ENCODE assay signal across 8 mouse cellular contexts in genomic region chr9:3531521-3531965, GRCm38 (mm10). TPM values are rescaled to one million over a fixed set of nuclear protein-coding genes. Genes with fewer than 3 reads are reported as not detected.
DNase-seq lines count a peak whose midpoint lies in the region; ATAC-seq lines count a peak whose summit lies in the region.

No protein-coding gene starts in this region.

- no peaks in the 10 kb centered on the region for H3K27me3 ChIP-seq in lung, embryonic 15.5 days
- no peaks in the 10 kb centered on the region for H3K27me3 ChIP-seq in embryonic facial prominence, embryonic 10.5 days (replicated peaks; ENCODE audit: low read depth, poor library complexity, severe bottlenecking)
- H3K27me3 ChIP-seq in hindbrain, embryonic 11.5 days (ENCODE audit: control insufficient read depth, insufficient read depth, low read length) = no peaks in the 10 kb centered on the region
- H3K27me3 ChIP-seq in neural tube, embryonic 13.5 days = no peaks in the 10 kb centered on the region

- peak overlapping the region; percentile 68; the same call in 1 of the 2 replicates for H3K9ac ChIP-seq in lung, embryonic 15.5 days
- peak overlapping the region; percentile 80 for H3K9ac ChIP-seq in hindbrain, embryonic 11.5 days (ENCODE audit: low read depth, low read length)
- H3K9ac ChIP-seq in neural tube, embryonic 13.5 days = peak overlapping the region; percentile 80

- 0 out of 2 replicates have a peak, but pooled peaks have one; percentile 25 for ATAC-seq in lung, embryonic 15.5 days (ENCODE audit: borderline replicate concordance, extremely low read depth, low FRiP score, low TSS enrichment)
- peak; percentile 64 for ATAC-seq in hindbrain, embryonic 11.5 days (ENCODE audit: low FRiP score)
- peak; percentile 60 for ATAC-seq in neural tube, embryonic 13.5 days (ENCODE audit: low read depth)
- ATAC-seq in CD4-positive, CD25-positive, alpha-beta regulatory T cell, adult 4 months = no peak
- ATAC-seq in monocyte, adult 5-6 weeks (replicated peaks; ENCODE audit: insufficient number of reproducible peaks, low FRiP score, low TSS enrichment, poor library complexity, severe bottlenecking) = no peak

- peak overlapping the region; percentile 63 for H3K4me3 ChIP-seq in lung, embryonic 15.5 days
- peak overlapping the region; percentile 80 for H3K4me3 ChIP-seq in embryonic facial prominence, embryonic 10.5 days
- peak overlapping the region; percentile 67 for H3K4me3 ChIP-seq in hindbrain, embryonic 11.5 days (ENCODE audit: low read depth, low read length)
- peak overlapping the region; percentile 72 for H3K4me3 ChIP-seq in neural tube, embryonic 13.5 days

- H3K27ac ChIP-seq in lung, embryonic 15.5 days = no peak overlapping the region
- peak overlapping the region; percentile 93 for H3K27ac ChIP-seq in embryonic facial prominence, embryonic 10.5 days (replicated peaks)
- H3K27ac ChIP-seq in hindbrain, embryonic 11.5 days (ENCODE audit: low read depth, low read length) = no peak overlapping the region
- H3K27ac ChIP-seq in neural tube, embryonic 13.5 days (replicated peaks) = peak overlapping the region; percentile 94

- no peak for DNase-seq in lung, postnatal 14 days
- peak; percentile 50 for DNase-seq in embryonic facial prominence, embryonic 10.5 days (ENCODE audit: low spot score)
- DNase-seq in hindbrain, embryonic 11.5 days (ENCODE audit: low spot score) = peak; percentile 51
- DNase-seq in left cerebral cortex, postnatal 25 days (ENCODE audit: low spot score in 2 of 2) = peak; percentile 76 to 90

- H3K36me3 ChIP-seq in lung, embryonic 15.5 days = no peaks in the 10 kb centered on the region
- no peaks in the 10 kb centered on the region for H3K36me3 ChIP-seq in embryonic facial prominence, embryonic 10.5 days (replicated peaks)
- no peaks in the 10 kb centered on the region for H3K36me3 ChIP-seq in hindbrain, embryonic 11.5 days (ENCODE audit: control insufficient read depth, insufficient read depth, low read length)
- H3K36me3 ChIP-seq in neural tube, embryonic 13.5 days = no peaks in the 10 kb centered on the region

- peak overlapping the region; percentile 94 for H3K4me2 ChIP-seq in lung, embryonic 15.5 days
- peak overlapping the region; percentile 82 for H3K4me2 ChIP-seq in hindbrain, embryonic 11.5 days (replicated peaks; ENCODE audit: low read depth, low read length)
- H3K4me2 ChIP-seq in neural tube, embryonic 13.5 days = peak overlapping the region; percentile 66

- H3K4me1 ChIP-seq in lung, embryonic 15.5 days = peaks cover 4% of the 10 kb centered on the region
- H3K4me1 ChIP-seq in embryonic facial prominence, embryonic 10.5 days = peaks cover 9% of the 10 kb centered on the region
- H3K4me1 ChIP-seq in hindbrain, embryonic 11.5 days (replicated peaks; ENCODE audit: control insufficient read depth, insufficient read depth, low read length) = no peaks in the 10 kb centered on the region
- H3K4me1 ChIP-seq in neural tube, embryonic 13.5 days (replicated peaks) = peaks cover 27% of the 10 kb centered on the region

- H3K9me3 ChIP-seq in lung, embryonic 15.5 days = no peaks in the 10 kb centered on the region
- no peaks in the 10 kb centered on the region for H3K9me3 ChIP-seq in embryonic facial prominence, embryonic 10.5 days
- no peaks in the 10 kb centered on the region for H3K9me3 ChIP-seq in hindbrain, embryonic 11.5 days (ENCODE audit: control insufficient read depth, low read length)
- no peaks in the 10 kb centered on the region for H3K9me3 ChIP-seq in neural tube, embryonic 13.5 days

- intact Hi-C loops in left cerebral cortex, postnatal 25 days (cut with DNase I) = loop anchor here (5.0 to 10.0 kb wide), 2 partner anchors 129 to 373 kb away; partner anchors contain the start of gene Cwf19l2

- WGBS in lung, embryonic 15.5 days = 5% methylated on average over 15 of the region's 15 CpGs
- 5% methylated on average over 15 of the region's 15 CpGs for WGBS in embryonic facial prominence, embryonic 10.5 days
- WGBS in hindbrain, embryonic 11.5 days = 1% methylated on average over 13 of the region's 15 CpGs
- under 1% methylated on average over 15 of the region's 15 CpGs for WGBS in neural tube, embryonic 13.5 days

RNA-seq across cellular contexts. Expression of gene Gucy1a2, which starts 1.0 kb away (rescaled TPM):
- 1.9 and 2.1 TPM in 2 replicates for polyA plus RNA-seq in lung, embryonic 15.5 days (2015; fragmentation: Nextera tagmentation; extraction: Ambion mirVana)
- polyA plus RNA-seq in embryonic facial prominence, embryonic 10.5 days (2016; fragmentation: Nextera tagmentation; extraction: Ambion mirVana) = 3.1 and 3.5 TPM in 2 replicates
- polyA plus RNA-seq in hindbrain, embryonic 11.5 days (2014; fragmentation: Nextera tagmentation; extraction: Ambion mirVana) = 3.3 and 6.3 TPM in 2 replicates
- 10 to 100 TPM; 91.9 to 98.4 TPM for total RNA-seq in left cerebral cortex, postnatal 25 days (2021)
- 2.4 and 3.0 TPM in 2 replicates for polyA plus RNA-seq in neural tube, embryonic 13.5 days (2015; fragmentation: Nextera tagmentation; extraction: Ambion mirVana)
- not detected for polyA plus RNA-seq in CD4-positive, CD25-positive, alpha-beta regulatory T cell, adult 4 months (2017; shearing (Covaris generic))
- not detected in 3 replicates for total RNA-seq in monocyte, adult 5-6 weeks (2017)

Comparison
In these comparisons a context has a peak if more than half of its experiments do, and no peak if none do; other contexts are left out.
1. ATAC-seq: peak in lung, embryonic 15.5 days (single experiment), hindbrain, embryonic 11.5 days (single experiment) and neural tube, embryonic 13.5 days (single experiment); none in CD4-positive, CD25-positive, alpha-beta regulatory T cell, adult 4 months (single experiment) and monocyte, adult 5-6 weeks (single experiment).
2. H3K27ac ChIP-seq: peak in embryonic facial prominence, embryonic 10.5 days (single experiment) and neural tube, embryonic 13.5 days (single experiment); none in lung, embryonic 15.5 days (single experiment) and hindbrain, embryonic 11.5 days (single experiment).
3. Peak in every context shown above with its lines, with median percentiles within 50 percentile points of each other: H3K4me2 ChIP-seq, H3K4me3 ChIP-seq and H3K9ac ChIP-seq.